Mouse (Mus musculus) ES-E14 (cell line): Measurements from ENCODE around the gene Dnah8. TPM values are rescaled to one million over a fixed set of nuclear protein-coding genes. Genes with fewer than 3 reads are reported as not detected.
A peak's percentile ranks its signal among the peaks of the same experiment; 100 is the strongest.

Experiments used
- DNase-seq: peaks from one replicate; pipeline ENCODE4 v3.0.0-alpha.2; 2013; ENCODE audit warnings: low read depth, low spot score
- H3K27ac ChIP-seq: 2 replicates; pipeline ENCODE4 v1.5.1; 2012; ENCODE audit warnings: low read depth, mild to moderate bottlenecking, low read length, moderate library complexity, mixed read lengths; ENCODE audit not compliant: poor library complexity, insufficient read depth, severe bottlenecking
- H3K36me3 ChIP-seq: 2 replicates; pipeline ENCODE4 v1.6.1; 2012; ENCODE audit warnings: mild to moderate bottlenecking, low read length, moderate library complexity, mixed read lengths; ENCODE audit not compliant: control insufficient read depth, poor library complexity, insufficient read depth, severe bottlenecking
- H3K4me1 ChIP-seq, 2 experiments: fragments of 150-350 bp in 1 of 2; sonication (generic) in 1 of 2; 2 replicates each; pipeline ENCODE4 v1.6.1; 2012; ENCODE audit warnings: low read length in 2 of 2, mild to moderate bottlenecking in 1 of 2, mixed read lengths in 1 of 2; ENCODE audit not compliant: control insufficient read depth in 2 of 2, insufficient read depth in 2 of 2, poor library complexity in 1 of 2
- H3K4me3 ChIP-seq, 2 experiments: fragments of 150-350 bp in 1 of 2; sonication (generic) in 1 of 2; 2 replicates each; pipeline ENCODE4 v1.5.1; 2012; ENCODE audit warnings: low read length in 2 of 2, low read depth in 1 of 2, mild to moderate bottlenecking in 1 of 2, mixed read lengths in 1 of 2; ENCODE audit not compliant: insufficient read depth in 1 of 2, poor library complexity in 1 of 2, severe bottlenecking in 1 of 2
- H3K9ac ChIP-seq: 2 replicates; pipeline ENCODE4 v1.6.1; 2012; ENCODE audit warnings: low read depth, mild to moderate bottlenecking, low read length, mixed read lengths; ENCODE audit not compliant: poor library complexity, insufficient read depth, severe bottlenecking
- H3K9me3 ChIP-seq: fragments of 150-350 bp; sonication (generic); 2 replicates; pipeline ENCODE4 v1.6.1; 2012; ENCODE audit warnings: low read depth, mild to moderate bottlenecking, low read length; ENCODE audit not compliant: control insufficient read depth, insufficient read depth
- CHD2 ChIP-seq: IDR thresholded peaks from 2 replicates; pipeline ENCODE4 v1.6.1; 2014; ENCODE audit warnings: mild to moderate bottlenecking, low read depth, low read length, inconsistent platforms
- HCFC1 ChIP-seq: IDR thresholded peaks from 2 replicates; pipeline ENCODE4 v1.6.1; 2012; ENCODE audit warnings: low read length, inconsistent platforms, borderline replicate concordance; ENCODE audit not compliant: insufficient read depth
- MAFK ChIP-seq: IDR thresholded peaks from 2 replicates; pipeline ENCODE4 v1.6.1; 2014; ENCODE audit warnings: mild to moderate bottlenecking, low read depth, low read length, inconsistent platforms; ENCODE audit not compliant: insufficient read depth
- ZC3H11A ChIP-seq: IDR thresholded peaks from 2 replicates; pipeline ENCODE4 v1.6.1; 2012; ENCODE audit warnings: low read depth, mild to moderate bottlenecking, inconsistent platforms, low read length, borderline replicate concordance
- ZNF384 ChIP-seq: IDR thresholded peaks from 2 replicates; pipeline ENCODE4 v1.6.1; 2012; ENCODE audit warnings: low read depth, low read length, inconsistent platforms
- in situ Hi-C, 2 experiments: fragments of 600-800 bp; cut with MboI; formaldehyde crosslinking; loops; one replicate each; pipeline ENCODE4 v1.15.1; 2025; ENCODE audit warnings: low sequenced_read_pairs in 2 of 2, inconsistent platforms in 1 of 2; ENCODE audit not compliant: unreplicated experiment in 2 of 2
- total RNA-seq: library from RNA; depleted of rRNA; stranded (reverse); fragments of 300-350 nt; gene quantifications from 2 replicates; pipeline ENCODE4 v1.2.3, GENCODE M21; 2012

The Dnah8 gene
- total RNA-seq, 1 experiment, result 19.5 TPM

DNA sequence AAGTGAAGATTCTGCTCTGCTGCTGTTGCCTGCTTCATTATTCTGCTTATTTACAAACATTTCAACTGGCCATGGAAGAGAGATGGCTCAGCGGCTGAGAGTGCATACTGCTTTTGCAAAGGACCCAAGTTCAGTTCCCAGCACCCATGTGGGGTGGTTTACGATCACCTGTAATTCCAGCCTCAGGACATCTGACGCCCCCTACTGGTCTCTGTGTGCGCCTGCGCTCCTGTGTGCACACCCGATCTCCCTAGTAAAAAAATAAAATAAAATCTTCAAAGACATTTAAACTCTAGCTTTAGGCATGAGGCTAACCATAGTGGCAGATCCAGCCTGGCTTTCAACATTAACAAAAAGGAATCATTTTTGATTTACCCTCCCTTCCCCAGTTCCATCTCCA is 48.9 kb downstream of the Dnah8 start:
- no peak for DNase-seq
- Histone ChIP-seq H3K4me3 (no peak overlapping the region), H3K36me3 (peaks cover 12% of the 10 kb centered on the region; the same call in 1 of the 2 replicates), H3K9me3 (no peaks in the 10 kb centered on the region), H3K9ac (no peak overlapping the region), H3K4me1 (no peaks in the 10 kb centered on the region), H3K27ac (no peak overlapping the region)
- in situ Hi-C loops, result no loop called here
- TF ChIP-seq ZNF384 (no peak), CHD2 (no peak), ZC3H11A (no peak), HCFC1 (no peak), MAFK (no peak)

DNA sequence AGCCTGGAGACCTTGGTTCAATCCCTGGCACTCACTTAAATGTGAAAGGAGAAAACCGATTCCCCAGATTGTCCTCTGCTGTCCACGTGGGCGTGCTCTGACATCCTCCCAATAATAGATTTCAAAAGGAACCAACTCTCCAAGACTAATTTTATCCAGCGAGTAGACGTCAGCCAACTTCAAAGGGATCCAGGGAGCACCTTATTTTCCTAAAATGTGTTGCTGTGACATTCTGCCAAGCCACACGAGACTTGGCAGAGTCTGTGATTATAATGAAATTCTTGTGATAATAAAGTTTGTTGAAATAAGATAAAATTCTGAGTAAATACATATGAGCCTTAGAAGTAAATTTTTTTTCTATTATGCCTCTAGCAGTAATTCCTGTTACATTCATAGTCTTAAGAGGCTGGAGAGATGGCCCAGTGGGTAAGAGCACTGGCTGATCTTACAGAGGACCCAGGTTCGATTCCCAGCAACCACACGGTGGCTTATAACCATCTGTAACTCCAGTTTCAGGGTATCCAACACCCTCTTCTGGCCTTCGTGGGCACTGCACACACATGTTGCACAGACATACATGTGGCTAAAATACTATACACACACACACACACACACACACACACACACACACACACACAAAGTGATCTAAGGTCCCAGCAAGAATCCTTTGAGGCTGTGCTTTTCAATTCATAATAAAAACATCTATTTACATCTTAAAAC is 51.0 kb downstream of the Dnah8 start:
- TF ChIP-seq CHD2 (no peak), HCFC1 (no peak), ZC3H11A (no peak), MAFK (no peak)
- DNase-seq, result no peak
- H3K36me3 ChIP-seq, result peaks cover 16% of the 10 kb centered on the region; the same call in 1 of the 2 replicates
- in situ Hi-C loops, result no loop called here
- H3K9me3 ChIP-seq, result no peaks in the 10 kb centered on the region
- H3K4me3 ChIP-seq, result no peak overlapping the region
- no peak overlapping the region for H3K27ac ChIP-seq
- no peaks in the 10 kb centered on the region for H3K4me1 ChIP-seq
- H3K9ac ChIP-seq, result no peak overlapping the region

DNA sequence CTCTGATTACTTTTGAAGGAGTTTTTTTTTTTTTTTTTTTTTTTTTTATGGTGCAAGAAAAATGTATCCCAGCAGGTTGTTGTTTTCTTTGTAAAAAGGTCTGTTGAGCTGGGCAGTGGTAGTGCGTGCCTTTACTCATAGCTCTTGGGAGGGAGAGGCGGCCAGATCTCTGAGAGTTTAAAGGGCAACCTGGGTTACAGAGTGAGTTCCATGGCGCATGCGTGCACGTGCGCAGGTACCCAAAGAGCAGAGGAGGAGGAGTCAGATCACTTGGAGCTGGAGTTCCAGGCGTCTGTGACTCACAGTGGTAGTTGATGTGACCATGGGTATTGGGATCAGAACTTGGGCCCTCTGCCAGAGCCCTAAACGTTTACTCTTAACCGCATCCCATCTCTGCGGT is 54.4 kb downstream of the Dnah8 start:
- Histone ChIP-seq H3K27ac (no peak overlapping the region), H3K4me1 (no peaks in the 10 kb centered on the region; a peak in 1 of 4 replicates), H3K4me3 (no peak overlapping the region), H3K36me3 (peaks cover 13% of the 10 kb centered on the region; the same call in 1 of the 2 replicates), H3K9ac (no peak overlapping the region), H3K9me3 (no peaks in the 10 kb centered on the region)
- TF ChIP-seq MAFK (no peak), ZNF384 (peak; percentile 77; the same call in 1 of the 2 replicates)
- in situ Hi-C loops, result no loop called here
- no peak for DNase-seq

DNA sequence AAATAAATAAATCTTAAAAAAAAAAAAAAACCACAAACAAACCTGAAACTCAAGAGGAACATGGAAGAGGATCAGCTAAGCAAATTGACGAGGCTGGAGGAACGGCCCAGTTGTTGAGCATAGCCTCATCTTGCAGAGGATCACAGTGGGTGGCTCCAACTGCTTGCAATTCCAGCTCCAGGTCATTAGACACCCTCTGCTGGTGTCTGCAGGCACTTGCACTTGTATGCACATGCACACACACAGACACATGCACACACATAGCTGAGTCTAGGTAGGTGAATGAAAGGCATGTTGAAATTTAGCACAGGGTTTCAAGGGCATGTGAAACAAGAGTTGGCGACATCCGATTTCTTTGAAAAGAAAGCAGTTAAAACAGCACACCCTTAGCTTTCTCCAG is 55.5 kb downstream of the Dnah8 start:
- TF ChIP-seq MAFK (no peak), CHD2 (no peak), ZNF384 (no peak), ZC3H11A (no peak), HCFC1 (no peak)
- Histone ChIP-seq H3K27ac (no peak overlapping the region), H3K4me3 (no peak overlapping the region), H3K9ac (no peak overlapping the region), H3K36me3 (peaks cover 9% of the 10 kb centered on the region; the same call in 1 of the 2 replicates), H3K4me1 (no peaks in the 10 kb centered on the region; a peak in 1 of 4 replicates), H3K9me3 (no peaks in the 10 kb centered on the region)
- in situ Hi-C loops, result no loop called here
- no peak for DNase-seq

DNA sequence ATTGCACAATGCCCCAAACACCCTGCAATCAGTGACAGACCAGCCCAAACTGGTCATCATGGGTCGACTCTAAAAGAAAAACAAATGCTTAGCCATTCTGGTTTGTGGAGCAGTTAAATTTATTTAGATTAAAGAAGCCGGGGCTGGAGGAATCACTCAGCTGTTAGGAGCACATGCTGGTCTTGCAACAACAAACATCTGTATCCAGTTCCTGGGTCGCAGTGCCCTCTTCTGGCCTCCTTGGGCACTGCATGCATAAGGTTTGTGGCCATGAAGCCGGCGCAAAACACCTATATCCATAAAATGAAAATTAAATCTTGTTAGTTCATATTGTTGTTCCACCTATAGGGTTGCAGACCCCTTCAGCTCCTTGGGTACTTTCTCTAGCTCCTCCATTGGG is 57.5 kb downstream of the Dnah8 start:
- DNase-seq, result peak; percentile 79
- Histone ChIP-seq H3K4me3 (no peak overlapping the region), H3K9me3 (no peaks in the 10 kb centered on the region), H3K4me1 (no peaks in the 10 kb centered on the region; a peak in 1 of 4 replicates), H3K9ac (no peak overlapping the region), H3K27ac (no peak overlapping the region), H3K36me3 (peaks cover 9% of the 10 kb centered on the region; the same call in 1 of the 2 replicates)
- peak; percentile 9; the same call in 1 of the 2 replicates for TF ChIP-seq MAFK
- TF ChIP-seq ZC3H11A, result peak; percentile 89
- no peak for TF ChIP-seq CHD2
- 0 out of 2 replicates have a peak, but pooled peaks have one; percentile 30 for TF ChIP-seq ZNF384
- TF ChIP-seq HCFC1, result 0 out of 2 replicates have a peak, but pooled peaks have one; percentile 27
- in situ Hi-C loops, result no loop called here
